Comparison of ENCODE assay signal across 18 mouse cellular contexts in the genomic region with DNA sequence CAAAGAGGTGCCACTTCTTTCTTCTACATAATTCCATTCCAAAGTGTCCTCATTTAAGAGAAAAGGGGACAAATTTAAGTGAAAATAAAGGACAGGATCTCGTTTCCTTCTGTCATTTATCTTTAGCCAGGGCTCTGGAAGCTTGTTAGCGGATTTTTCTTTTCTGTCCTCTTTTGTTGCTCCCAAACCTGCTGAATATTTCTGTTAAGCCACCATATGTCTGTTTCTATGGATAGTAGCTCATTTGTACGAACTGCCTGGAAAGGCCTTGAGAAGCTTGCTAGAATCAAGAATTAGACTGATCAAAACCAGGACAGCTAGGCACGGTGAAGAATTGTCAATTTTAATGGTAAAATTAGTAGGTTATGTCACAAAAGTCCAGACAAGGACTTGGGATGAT. TPM values are rescaled to one million over a fixed set of nuclear protein-coding genes. Genes with fewer than 3 reads are reported as not detected.
DNase-seq lines count a peak whose midpoint lies in the region; ATAC-seq lines count a peak whose summit lies in the region.
"Had no signal": no experiment of that assay in that cellular context is flagged by ENCODE, and none has a peak within 500 bp of the region (broad histone marks: within the 10 kb centered on the region; RNA-seq: fewer than 3 reads in every experiment).

No protein-coding gene starts in this region.

- intact Hi-C loops in left cerebral cortex, postnatal 14 days (cut with DNase I) = no loop called here
- intact Hi-C loops in left cerebral cortex, postnatal 4 days (cut with DNase I) = no loop called here

- DNase-seq in frontal cortex, postnatal 10 days (ENCODE audit: low spot score in 2 of 2) = no peak
- DNase-seq in left cerebral cortex, postnatal 14 days (ENCODE audit: low spot score in 2 of 2) = peak; percentile 5 to 8
- DNase-seq in left cerebral cortex, postnatal 4 days = no peak
- peak; percentile 45 for DNase-seq in brain, adult 2 months (ENCODE audit: low read depth, low spot score)
- peak; percentile 38 for DNase-seq in telencephalon, adult 2 months (ENCODE audit: low read depth, low spot score)
- DNase-seq in cerebellum, adult 8-10 months = no peak
- DNase-seq: adrenal gland, postnatal 10 days; adrenal gland, postnatal 36 days; B cell, adult 2 months; cerebellum, adult 11-12 months; cerebellum, adult 9-10 months; cerebellum, postnatal 14 days; gastrocnemius, adult 2 months; gastrocnemius, postnatal 14 days; heart, adult 11 months had no signal

- ATAC-seq in frontal cortex, adult (ENCODE audit: low TSS enrichment) = peak; percentile 74; the same call in 1 of the 2 replicates
- ATAC-seq: forebrain, embryonic 13.5 days; Patski had no signal

RNA-seq across cellular contexts. Expression of gene Celf2, which starts 27.3 kb away (rescaled TPM):
- total RNA-seq in left cerebral cortex, postnatal 14 days (2021) = 100 to 1,000 TPM; 478 to 500 TPM
- 100 to 1,000 TPM; 705 to 801 TPM for total RNA-seq in left cerebral cortex, postnatal 4 days (2021)

Comparison
In these comparisons a context has a peak if more than half of its experiments do, and no peak if none do; other contexts are left out.
1. DNase-seq: peak in left cerebral cortex, postnatal 14 days (2 of 2), brain, adult 2 months (single experiment) and telencephalon, adult 2 months (single experiment); none in frontal cortex, postnatal 10 days (0 of 2), left cerebral cortex, postnatal 4 days (single experiment) and cerebellum, adult 8-10 months (single experiment).